Mouse (Mus musculus) neural tube, embryonic 11.5 days (tissue): ENCODE results near the gene Selenof. TPM values are rescaled to one million over a fixed set of nuclear protein-coding genes. Genes with fewer than 3 reads are reported as not detected.
"Not testable (repeated sequence)": the region's sequence is repeated elsewhere in the genome, so short reads cannot be mapped to it uniquely, and the experiment has no call there.

Experiments used
- ATAC-seq: fragments of 200-750 bp; cut with Nextera tagmentation; 2 replicates; pipeline ENCODE4 v1.8.0; 2017; ENCODE audit warnings: moderate number of reproducible peaks, mild to moderate bottlenecking, moderate TSS enrichment, moderate library complexity; ENCODE audit not compliant: insufficient read depth, low FRiP score, low TSS enrichment
- DNase-seq: peaks from one replicate; pipeline ENCODE4 v3.0.0-alpha.2; 2015; ENCODE audit warnings: low spot score
- H3K27ac ChIP-seq: fragments of 300-500 bp; sonication (generic); 2 replicates; pipeline ENCODE4 v1.5.1; 2014; ENCODE audit warnings: low read depth, mild to moderate bottlenecking, low read length
- H3K27me3 ChIP-seq: fragments of 300-500 bp; sonication (generic); 2 replicates; pipeline ENCODE4 v1.6.1; 2014; ENCODE audit warnings: mild to moderate bottlenecking, low read length, mixed read lengths; ENCODE audit not compliant: control insufficient read depth, insufficient read depth
- H3K36me3 ChIP-seq: fragments of 300-500 bp; sonication (generic); 2 replicates; pipeline ENCODE4 v1.6.1; 2014; ENCODE audit warnings: mild to moderate bottlenecking, low read length, moderate library complexity, mixed read lengths; ENCODE audit not compliant: control insufficient read depth, insufficient read depth
- H3K4me1 ChIP-seq: fragments of 300-500 bp; sonication (generic); 2 replicates; pipeline ENCODE4 v1.6.1; 2014; ENCODE audit warnings: low read length, mixed read lengths; ENCODE audit not compliant: control insufficient read depth, insufficient read depth
- H3K4me2 ChIP-seq: fragments of 300-500 bp; sonication (generic); 2 replicates; pipeline ENCODE4 v1.6.1; 2014; ENCODE audit warnings: low read depth, mild to moderate bottlenecking, moderate library complexity
- H3K4me3 ChIP-seq: fragments of 300-500 bp; sonication (generic); 2 replicates; pipeline ENCODE4 v1.5.1; 2014; ENCODE audit warnings: low read depth, low read length
- H3K9ac ChIP-seq: fragments of 300-500 bp; sonication (generic); 2 replicates; pipeline ENCODE4 v1.6.1; 2014; ENCODE audit warnings: mild to moderate bottlenecking, low read length
- H3K9me3 ChIP-seq: fragments of 300-500 bp; sonication (generic); 2 replicates; pipeline ENCODE4 v1.6.1; 2016; ENCODE audit warnings: low read length; ENCODE audit not compliant: control insufficient read depth
- WGBS: fragments of 180-500 bp; shearing (Covaris S2); extraction: QIAGEN DNeasy Blood & Tissue Kit; methylation state at CpG from one replicate; pipeline ENCODE4 v1.1.7; 2014; 5-methylcytosine and 5-hydroxymethylcytosine counted together
- polyA plus RNA-seq: library from polyadenylated mRNA; unstranded; fragments of >200 nt; fragmentation: Nextera tagmentation; extraction: Ambion mirVana; gene quantifications from 2 replicates; pipeline ENCODE4 v1.2.1, GENCODE M21; 2014

The Selenof gene
- polyA plus RNA-seq, 1 experiment from 2014 or later, result 397 TPM

- no peak overlapping the region for H3K27ac ChIP-seq
- H3K36me3 ChIP-seq, result peaks cover 3% of the 10 kb centered on the region; the same call in 1 of the 2 replicates
- H3K9ac ChIP-seq, result no peak overlapping the region
- 84% methylated on average over 7 of the region's 7 CpGs for WGBS
- H3K4me2 ChIP-seq, result no peak overlapping the region
- H3K4me3 ChIP-seq, result no peak overlapping the region
- no peak for ATAC-seq
- no peaks in the 10 kb centered on the region for H3K27me3 ChIP-seq
- no peak for DNase-seq
- no peaks in the 10 kb centered on the region for H3K9me3 ChIP-seq
- no peaks in the 10 kb centered on the region for H3K4me1 ChIP-seq
These were observed 32.7 kb downstream of the Selenof start for GRCm38 (mm10) chr3:144602819-144603218.

- 84% methylated on average over 3 of the region's 3 CpGs for WGBS
- no peak for DNase-seq
These were observed 33.5 kb downstream of the Selenof start for GRCm38 (mm10) chr3:144603558-144603957.

GRCm38 (mm10) chr3:144604205-144604604 is 34.1 kb downstream of the Selenof start:
- H3K27me3 ChIP-seq, result no peaks in the 10 kb centered on the region
- DNase-seq (no peak), ATAC-seq (no peak)
- no peak overlapping the region for H3K9ac ChIP-seq
- no peaks in the 10 kb centered on the region for H3K36me3 ChIP-seq
- no peak overlapping the region for H3K4me3 ChIP-seq
- no peaks in the 10 kb centered on the region for H3K4me1 ChIP-seq
- no peaks in the 10 kb centered on the region for H3K9me3 ChIP-seq
- no peak overlapping the region for H3K4me2 ChIP-seq
- no peak overlapping the region for H3K27ac ChIP-seq
- WGBS, result 82% methylated on average over 7 of the region's 7 CpGs

More at GRCm38 (mm10) chr3:144603558-144603957, 33.5 kb downstream of the Selenof start:
- no peaks in the 10 kb centered on the region for H3K27me3 ChIP-seq
- no peaks in the 10 kb centered on the region for H3K4me1 ChIP-seq
- no peaks in the 10 kb centered on the region for H3K9me3 ChIP-seq
- H3K9ac ChIP-seq, result no peak overlapping the region
- no peaks in the 10 kb centered on the region for H3K36me3 ChIP-seq
- H3K4me2 ChIP-seq, result no peak overlapping the region
- ATAC-seq, result no peak
- no peak overlapping the region for H3K27ac ChIP-seq
- H3K4me3 ChIP-seq, result no peak overlapping the region

- H3K9me3 ChIP-seq, H3K27me3 ChIP-seq, ATAC-seq, H3K36me3 ChIP-seq, DNase-seq, H3K4me3 ChIP-seq, H3K4me2 ChIP-seq, H3K9ac ChIP-seq, H3K4me1 ChIP-seq, H3K27ac ChIP-seq: not testable (repeated sequence)
- WGBS, result 72% methylated on average over 7 of the region's 7 CpGs
These were observed 35.7 kb downstream of the Selenof start for GRCm38 (mm10) chr3:144605811-144606210.

GRCm38 (mm10) chr3:144606449-144606848 is 36.3 kb downstream of the Selenof start:
- Histone ChIP-seq H3K27ac (no peak overlapping the region), H3K36me3 (no peaks in the 10 kb centered on the region), H3K9me3 (no peaks in the 10 kb centered on the region), H3K4me2 (no peak overlapping the region), H3K4me3 (no peak overlapping the region), H3K4me1 (peaks cover 2% of the 10 kb centered on the region; the same call in 1 of the 2 replicates), H3K27me3 (no peaks in the 10 kb centered on the region), H3K9ac (no peak overlapping the region)
- ATAC-seq (no peak), DNase-seq (no peak)
- WGBS, result 73% methylated on average over 4 of the region's 4 CpGs

GRCm38 (mm10) chr3:144608090-144608489 is 38.0 kb downstream of the Selenof start:
- 90% methylated on average over 5 of the region's 5 CpGs for WGBS
- no peak overlapping the region for H3K27ac ChIP-seq
- H3K9ac ChIP-seq, result no peak overlapping the region
- no peak for ATAC-seq
- peaks cover 3% of the 10 kb centered on the region; the same call in 1 of the 2 replicates for H3K4me1 ChIP-seq
- H3K36me3 ChIP-seq, result no peaks in the 10 kb centered on the region
- DNase-seq, result no peak
- no peaks in the 10 kb centered on the region for H3K9me3 ChIP-seq
- H3K4me3 ChIP-seq, result no peak overlapping the region
- no peak overlapping the region for H3K4me2 ChIP-seq
- no peaks in the 10 kb centered on the region for H3K27me3 ChIP-seq

- no peaks in the 10 kb centered on the region for H3K9me3 ChIP-seq
- no peak overlapping the region for H3K4me2 ChIP-seq
- H3K36me3 ChIP-seq, result no peaks in the 10 kb centered on the region
- no peak for DNase-seq
- WGBS, result 34% methylated on average over 5 of the region's 5 CpGs
- no peak overlapping the region for H3K4me3 ChIP-seq
- H3K27ac ChIP-seq, result no peak overlapping the region
- H3K4me1 ChIP-seq, result peaks cover 3% of the 10 kb centered on the region; the same call in 1 of the 2 replicates
- no peak for ATAC-seq
- no peak overlapping the region for H3K9ac ChIP-seq
- H3K27me3 ChIP-seq, result no peaks in the 10 kb centered on the region
These were observed 40.7 kb downstream of the Selenof start for GRCm38 (mm10) chr3:144610759-144611158.

- Histone ChIP-seq H3K9me3 (no peaks in the 10 kb centered on the region), H3K27me3 (no peaks in the 10 kb centered on the region), H3K27ac (no peak overlapping the region), H3K36me3 (no peaks in the 10 kb centered on the region), H3K4me2 (no peak overlapping the region), H3K4me3 (no peak overlapping the region), H3K9ac (no peak overlapping the region), H3K4me1 (peaks cover 7% of the 10 kb centered on the region; the same call in 1 of the 2 replicates)
- ATAC-seq (no peak), DNase-seq (no peak)
- 74% methylated on average over 8 of the region's 8 CpGs for WGBS
These were observed 41.6 kb downstream of the Selenof start for GRCm38 (mm10) chr3:144611626-144612271.

GRCm38 (mm10) chr3:144612382-144612781 is 42.3 kb downstream of the Selenof start:
- 85% methylated on average over 6 of the region's 6 CpGs for whole genome bisulfite sequencing
- Histone ChIP-seq H3K9ac (no peak overlapping the region), H3K4me1 (peaks cover 7% of the 10 kb centered on the region; the same call in 1 of the 2 replicates), H3K4me3 (no peak overlapping the region), H3K4me2 (no peak overlapping the region), H3K36me3 (no peaks in the 10 kb centered on the region), H3K27me3 (no peaks in the 10 kb centered on the region), H3K9me3 (no peaks in the 10 kb centered on the region), H3K27ac (no peak overlapping the region)
- no peak for ATAC-seq
- DNase-seq, result no peak
